29 mouse cellular contexts compared by ENCODE assay signal in genomic region chr9:8059636-8060035, GRCm38 (mm10). TPM values are rescaled to one million over a fixed set of nuclear protein-coding genes. Genes with fewer than 3 reads are reported as not detected.
DNase-seq lines count a peak whose midpoint lies in the region; ATAC-seq and TF ChIP-seq lines count a peak whose summit lies in the region.
"Had no signal": no experiment of that assay in that cellular context is flagged by ENCODE, and none has a peak within 500 bp of the region (broad histone marks: within the 10 kb centered on the region; RNA-seq: fewer than 3 reads in every experiment).

No protein-coding gene starts in this region.

- no peaks in the 10 kb centered on the region for H3K36me3 ChIP-seq in forebrain, postnatal 0 days (ENCODE audit: insufficient read depth)
- H3K36me3 ChIP-seq in forebrain, embryonic 16.5 days (ENCODE audit: control insufficient read depth, insufficient read depth), result no peaks in the 10 kb centered on the region
- no peaks in the 10 kb centered on the region for H3K36me3 ChIP-seq in hindbrain, embryonic 16.5 days (ENCODE audit: control insufficient read depth, insufficient read depth, low read length)
- H3K36me3 ChIP-seq in hindbrain, embryonic 13.5 days, result no peaks in the 10 kb centered on the region
- H3K36me3 ChIP-seq in midbrain, postnatal 0 days (ENCODE audit: insufficient read depth, low read length), result no peaks in the 10 kb centered on the region
- H3K36me3 ChIP-seq in midbrain, embryonic 11.5 days (ENCODE audit: control insufficient read depth, insufficient read depth, low read length), result no peaks in the 10 kb centered on the region
- H3K36me3 ChIP-seq: heart, embryonic 12.5 days; heart, embryonic 15.5 days; hindbrain, embryonic 15.5 days had no signal

- H3K9ac ChIP-seq in forebrain, postnatal 0 days, result no peak overlapping the region
- H3K9ac ChIP-seq in forebrain, embryonic 16.5 days (replicated peaks; ENCODE audit: low read depth, low read length), result no peak overlapping the region
- H3K9ac ChIP-seq in hindbrain, embryonic 16.5 days (ENCODE audit: low read depth, low read length), result no peak overlapping the region
- H3K9ac ChIP-seq in hindbrain, embryonic 13.5 days, result no peak overlapping the region
- H3K9ac ChIP-seq in midbrain, postnatal 0 days (replicated peaks; ENCODE audit: low read length, poor library complexity, severe bottlenecking), result no peak overlapping the region
- no peak overlapping the region for H3K9ac ChIP-seq in midbrain, embryonic 11.5 days (ENCODE audit: low read length)
- H3K9ac ChIP-seq: heart, embryonic 12.5 days; heart, embryonic 15.5 days; hindbrain, embryonic 15.5 days had no signal

- TF ChIP-seq CTCF in forebrain, postnatal 0 days (IDR thresholded peaks at IDR 0.05; ENCODE audit: low read depth), result no peak
- no peak for TF ChIP-seq CTCF in midbrain, postnatal 0 days (IDR thresholded peaks at IDR 0.05)

- DNase-seq in forebrain, postnatal 0 days, result no peak
- DNase-seq in midbrain, postnatal 0 days (ENCODE audit: low spot score), result peak; percentile 22
- DNase-seq in midbrain, embryonic 11.5 days (ENCODE audit: low spot score, missing footprints), result no peak
- DNase-seq: adrenal gland, adult 8-10 months; adrenal gland, postnatal 25 days; cerebellum, adult 18-20 months; cerebellum, adult 9-10 months; cerebellum, postnatal 36 days; embryo, embryonic 11 days; gastrocnemius, adult 2 months; gastrocnemius, postnatal 14 days; heart, adult 18-20 months; heart, postnatal 10 days; heart, postnatal 36 days; kidney, adult 18-20 months; kidney, adult 9 months had no signal

- 59% methylated on average over 3 of the region's 3 CpGs for WGBS in forebrain, postnatal 0 days
- 63% methylated on average over 3 of the region's 3 CpGs for WGBS in forebrain, embryonic 16.5 days
- WGBS in hindbrain, embryonic 16.5 days, result 72% methylated on average over 3 of the region's 3 CpGs
- 80% methylated on average over 3 of the region's 3 CpGs for WGBS in hindbrain, embryonic 13.5 days
- WGBS in midbrain, postnatal 0 days, result 66% methylated on average over 3 of the region's 3 CpGs
- 86% methylated on average over 3 of the region's 3 CpGs for WGBS in midbrain, embryonic 11.5 days

- H3K4me2 ChIP-seq in forebrain, postnatal 0 days (ENCODE audit: low read depth), result no peak overlapping the region
- H3K4me2 ChIP-seq in forebrain, embryonic 16.5 days (ENCODE audit: low read length), result no peak overlapping the region
- no peak overlapping the region for H3K4me2 ChIP-seq in hindbrain, embryonic 16.5 days (ENCODE audit: low read length)
- no peak overlapping the region for H3K4me2 ChIP-seq in hindbrain, embryonic 13.5 days
- no peak overlapping the region for H3K4me2 ChIP-seq in midbrain, postnatal 0 days (ENCODE audit: low read depth, low read length, poor library complexity, severe bottlenecking)
- H3K4me2 ChIP-seq in midbrain, embryonic 11.5 days, result no peak overlapping the region
- H3K4me2 ChIP-seq: heart, embryonic 12.5 days; heart, embryonic 15.5 days; hindbrain, embryonic 15.5 days had no signal

- no peak overlapping the region for H3K4me3 ChIP-seq in forebrain, postnatal 0 days (ENCODE audit: low read depth, low read length)
- no peak overlapping the region for H3K4me3 ChIP-seq in forebrain, embryonic 16.5 days (replicated peaks; ENCODE audit: low read length)
- H3K4me3 ChIP-seq in hindbrain, embryonic 16.5 days (ENCODE audit: low read length), result no peak overlapping the region
- H3K4me3 ChIP-seq in hindbrain, embryonic 13.5 days, result no peak overlapping the region
- H3K4me3 ChIP-seq in midbrain, postnatal 0 days (ENCODE audit: low read depth, low read length), result no peak overlapping the region
- no peak overlapping the region for H3K4me3 ChIP-seq in midbrain, embryonic 11.5 days (ENCODE audit: low read depth, low read length)
- H3K4me3 ChIP-seq: gastrocnemius, adult 2 months; heart, embryonic 12.5 days; heart, embryonic 15.5 days; hindbrain, embryonic 15.5 days had no signal

- no peaks in the 10 kb centered on the region for H3K4me1 ChIP-seq in forebrain, postnatal 0 days (ENCODE audit: insufficient read depth)
- H3K4me1 ChIP-seq in forebrain, embryonic 16.5 days (replicated peaks; ENCODE audit: control insufficient read depth, insufficient read depth, low read length), result no peaks in the 10 kb centered on the region
- no peaks in the 10 kb centered on the region for H3K4me1 ChIP-seq in hindbrain, embryonic 16.5 days (ENCODE audit: control insufficient read depth, insufficient read depth, low read depth, low read length)
- no peaks in the 10 kb centered on the region for H3K4me1 ChIP-seq in hindbrain, embryonic 13.5 days (replicated peaks)
- H3K4me1 ChIP-seq in midbrain, postnatal 0 days (ENCODE audit: insufficient read depth, low read length), result no peaks in the 10 kb centered on the region
- no peaks in the 10 kb centered on the region for H3K4me1 ChIP-seq in midbrain, embryonic 11.5 days (ENCODE audit: control insufficient read depth, insufficient read depth, low read length)
- H3K4me1 ChIP-seq: heart, embryonic 15.5 days; hindbrain, embryonic 15.5 days had no signal

- H3K9me3 ChIP-seq in forebrain, postnatal 0 days (ENCODE audit: low read length), result no peaks in the 10 kb centered on the region
- H3K9me3 ChIP-seq in forebrain, embryonic 16.5 days (ENCODE audit: control insufficient read depth, low read length), result no peaks in the 10 kb centered on the region
- H3K9me3 ChIP-seq in hindbrain, embryonic 16.5 days (ENCODE audit: control insufficient read depth, low read length), result no peaks in the 10 kb centered on the region; the same call in 1 of the 2 replicates
- no peaks in the 10 kb centered on the region for H3K9me3 ChIP-seq in hindbrain, embryonic 13.5 days
- no peaks in the 10 kb centered on the region for H3K9me3 ChIP-seq in midbrain, postnatal 0 days (ENCODE audit: low read length)
- H3K9me3 ChIP-seq in midbrain, embryonic 11.5 days (ENCODE audit: control insufficient read depth, low read length), result no peaks in the 10 kb centered on the region
- H3K9me3 ChIP-seq: heart, embryonic 15.5 days; hindbrain, embryonic 15.5 days had no signal

- H3K27me3 ChIP-seq in forebrain, postnatal 0 days (ENCODE audit: insufficient read depth, low read length), result no peaks in the 10 kb centered on the region
- H3K27me3 ChIP-seq in forebrain, embryonic 16.5 days (replicated peaks; ENCODE audit: control insufficient read depth, insufficient read depth, low read length), result no peaks in the 10 kb centered on the region
- H3K27me3 ChIP-seq in hindbrain, embryonic 16.5 days (replicated peaks; ENCODE audit: control insufficient read depth, insufficient read depth, low read length), result no peaks in the 10 kb centered on the region
- no peaks in the 10 kb centered on the region for H3K27me3 ChIP-seq in hindbrain, embryonic 13.5 days
- H3K27me3 ChIP-seq in midbrain, postnatal 0 days (ENCODE audit: insufficient read depth, low read length), result no peaks in the 10 kb centered on the region
- no peaks in the 10 kb centered on the region for H3K27me3 ChIP-seq in midbrain, embryonic 11.5 days (ENCODE audit: control insufficient read depth, insufficient read depth, low read length)
- H3K27me3 ChIP-seq: heart, embryonic 12.5 days; heart, embryonic 15.5 days; hindbrain, embryonic 15.5 days had no signal

- peak; percentile 51; the same call in 1 of the 2 replicates for ATAC-seq in forebrain, postnatal 0 days
- ATAC-seq in forebrain, embryonic 16.5 days, result no peak
- 0 out of 2 replicates have a peak, but pooled peaks have one; percentile 37 for ATAC-seq in hindbrain, embryonic 16.5 days
- ATAC-seq in hindbrain, embryonic 13.5 days (ENCODE audit: low FRiP score), result no peak
- ATAC-seq in midbrain, postnatal 0 days (ENCODE audit: low FRiP score), result no peak
- ATAC-seq in midbrain, embryonic 11.5 days (ENCODE audit: low FRiP score), result no peak
- no peak for ATAC-seq in frontal cortex, adult (ENCODE audit: low TSS enrichment)
- ATAC-seq: activated CD4-positive, CD25-positive, alpha-beta regulatory T cell, adult 4 months; CD4-positive, CD25-positive, alpha-beta regulatory T cell, adult 4 months; forebrain, embryonic 14.5 days; inflammation-experienced regulatory T-cells, adult 6 months; intestine, embryonic 16.5 days had no signal

- H3K27ac ChIP-seq in forebrain, postnatal 0 days (ENCODE audit: low read depth, low read length), result no peak overlapping the region
- H3K27ac ChIP-seq in forebrain, embryonic 16.5 days (ENCODE audit: low read length), result no peak overlapping the region
- no peak overlapping the region for H3K27ac ChIP-seq in hindbrain, embryonic 16.5 days (ENCODE audit: low read depth, low read length)
- no peak overlapping the region for H3K27ac ChIP-seq in hindbrain, embryonic 13.5 days
- no peak overlapping the region for H3K27ac ChIP-seq in midbrain, postnatal 0 days (ENCODE audit: low read depth, low read length)
- H3K27ac ChIP-seq in midbrain, embryonic 11.5 days (ENCODE audit: low read depth, low read length), result no peak overlapping the region
- H3K27ac ChIP-seq: gastrocnemius, adult 2 months; heart, embryonic 15.5 days; hindbrain, embryonic 15.5 days had no signal

RNA-seq across cellular contexts. Expression of gene Cfap300, which starts 17.0 kb away (rescaled TPM):
- total RNA-seq in forebrain, postnatal 0 days (2014; rRNA removed), result 15.9 and 17.6 TPM in 2 replicates
- polyA plus RNA-seq in forebrain, postnatal 0 days (2015; fragmentation: Nextera tagmentation; extraction: Ambion mirVana), result 11.0 and 12.6 TPM in 2 replicates
- 15.7 and 15.9 TPM in 2 replicates for polyA plus RNA-seq in forebrain, embryonic 16.5 days (2015; fragmentation: Nextera tagmentation; extraction: Ambion mirVana)
- polyA plus RNA-seq in hindbrain, embryonic 16.5 days (2015; fragmentation: Nextera tagmentation; extraction: Ambion mirVana), result 13.5 and 16.9 TPM in 2 replicates
- 16.3 and 19.1 TPM in 2 replicates for polyA plus RNA-seq in hindbrain, embryonic 13.5 days (2015; fragmentation: Nextera tagmentation; extraction: Ambion mirVana)
- total RNA-seq in midbrain, postnatal 0 days (2014; rRNA removed), result 12.1 and 20.1 TPM in 2 replicates
- polyA plus RNA-seq in midbrain, postnatal 0 days (2015; fragmentation: Nextera tagmentation; extraction: Ambion mirVana), result 9.9 and 11.9 TPM in 2 replicates
- polyA plus RNA-seq in midbrain, embryonic 11.5 days (2014; fragmentation: Nextera tagmentation; extraction: Ambion mirVana), result 20.6 and 20.7 TPM in 2 replicates
- total RNA-seq: MEL had no signal

RNA-seq across cellular contexts. Expression of gene Yap1, which starts 55.2 kb away (rescaled TPM):
- 10.7 and 14.5 TPM in 2 replicates for total RNA-seq in forebrain, postnatal 0 days (2014; rRNA removed)
- polyA plus RNA-seq in forebrain, postnatal 0 days (2015; fragmentation: Nextera tagmentation; extraction: Ambion mirVana), result 4.0 and 4.7 TPM in 2 replicates
- polyA plus RNA-seq in forebrain, embryonic 16.5 days (2015; fragmentation: Nextera tagmentation; extraction: Ambion mirVana), result 7.7 and 8.0 TPM in 2 replicates
- 6.7 and 9.8 TPM in 2 replicates for polyA plus RNA-seq in hindbrain, embryonic 16.5 days (2015; fragmentation: Nextera tagmentation; extraction: Ambion mirVana)
- 10.4 and 13.1 TPM in 2 replicates for polyA plus RNA-seq in hindbrain, embryonic 13.5 days (2015; fragmentation: Nextera tagmentation; extraction: Ambion mirVana)
- 12.5 and 15.8 TPM in 2 replicates for total RNA-seq in midbrain, postnatal 0 days (2014; rRNA removed)
- polyA plus RNA-seq in midbrain, postnatal 0 days (2015; fragmentation: Nextera tagmentation; extraction: Ambion mirVana), result 3.1 and 4.1 TPM in 2 replicates
- polyA plus RNA-seq in midbrain, embryonic 11.5 days (2014; fragmentation: Nextera tagmentation; extraction: Ambion mirVana), result 22.1 and 25.0 TPM in 2 replicates
- total RNA-seq: MEL had no signal
- polyA plus RNA-seq: activated CD4-positive, CD25-positive, alpha-beta regulatory T cell, adult 4 months; CD4-positive, CD25-positive, alpha-beta regulatory T cell, adult 4 months; inflammation-experienced regulatory T-cells, adult 6 months had no signal

Comparison
In these comparisons a context has a peak if more than half of its experiments do, and no peak if none do; other contexts are left out.
1. ATAC-seq: peak in forebrain, postnatal 0 days (single experiment) and hindbrain, embryonic 16.5 days (single experiment); none in forebrain, embryonic 16.5 days (single experiment), hindbrain, embryonic 13.5 days (single experiment), midbrain, postnatal 0 days (single experiment), midbrain, embryonic 11.5 days (single experiment) and frontal cortex, adult (single experiment).